Mouse (Mus musculus): Measurements from ENCODE around the gene Dnah12. TPM values are rescaled to one million over a fixed set of nuclear protein-coding genes. Genes with fewer than 3 reads are reported as not detected.

Dnah12 gene
- polyA plus RNA-seq, 1 experiment: not detected

- no peak overlapping the region for H3K4me3 ChIP-seq
- H3K79me2 ChIP-seq (ENCODE audit: control insufficient read depth, insufficient read depth): no peaks in the 10 kb centered on the region
- no peak overlapping the region for H3K4me2 ChIP-seq (ENCODE audit: low read depth)
- TF ChIP-seq SRF (IDR thresholded peaks at IDR 0.05; ENCODE audit: control insufficient read depth, insufficient read length, low read depth) (no peak), REST (IDR thresholded peaks at IDR 0.05; ENCODE audit: insufficient read depth, insufficient read length) (no peak), MYOG (IDR thresholded peaks at IDR 0.05; ENCODE audit: control insufficient read depth in 1 of 3, insufficient read depth in 1 of 3, insufficient read length in 2 of 3, low read depth in 2 of 3) (no peak)
- H3ac ChIP-seq (ENCODE audit: control insufficient read depth, insufficient read length): no peak overlapping the region
- no peaks in the 10 kb centered on the region for H3K27me3 ChIP-seq (ENCODE audit: control insufficient read depth, insufficient read depth, insufficient read length)
- no peaks in the 10 kb centered on the region for H3K36me3 ChIP-seq (ENCODE audit: control insufficient read depth, insufficient read depth)
These were observed 218.8 kb downstream of the Dnah12 start for GRCm38 (mm10) chr14:26911826-26912225.

- peaks cover 2% of the 10 kb centered on the region for H3K36me3 ChIP-seq (ENCODE audit: control insufficient read depth, insufficient read depth)
- H3ac ChIP-seq (ENCODE audit: control insufficient read depth, insufficient read length): no peak overlapping the region
- H3K4me2 ChIP-seq (ENCODE audit: low read depth): no peak overlapping the region
- no peaks in the 10 kb centered on the region for H3K79me2 ChIP-seq (ENCODE audit: control insufficient read depth, insufficient read depth)
- no peaks in the 10 kb centered on the region for H3K27me3 ChIP-seq (ENCODE audit: control insufficient read depth, insufficient read depth, insufficient read length)
- TF ChIP-seq USF1 (IDR thresholded peaks at IDR 0.05; ENCODE audit: low read depth) (no peak), E2F4 (IDR thresholded peaks at IDR 0.05; ENCODE audit: insufficient read depth) (no peak)
- no peak overlapping the region for H3K4me3 ChIP-seq
These were observed 220.7 kb downstream of the Dnah12 start for GRCm38 (mm10) chr14:26913681-26914268.

GRCm38 (mm10) chr14:26919310-26919709 lies 226.2 kb downstream of the Dnah12 start:
- Histone ChIP-seq H3K27me3 (ENCODE audit: control insufficient read depth, insufficient read depth, insufficient read length) (no peaks in the 10 kb centered on the region), H3K36me3 (ENCODE audit: control insufficient read depth, insufficient read depth) (peaks cover 18% of the 10 kb centered on the region), H3K4me2 (ENCODE audit: low read depth) (no peak overlapping the region), H3K79me2 (ENCODE audit: control insufficient read depth, insufficient read depth) (no peaks in the 10 kb centered on the region), H3ac (ENCODE audit: control insufficient read depth, insufficient read length) (no peak overlapping the region), H3K4me3 (no peak overlapping the region)
- TF ChIP-seq CEBPB (IDR thresholded peaks at IDR 0.05; ENCODE audit: insufficient read depth, poor library complexity, severe bottlenecking): no peak

GRCm38 (mm10) chr14:26923702-26924421 lies 230.8 kb downstream of the Dnah12 start:
- TF ChIP-seq MAX (IDR thresholded peaks at IDR 0.05; ENCODE audit: low read depth) (no peak), USF1 (IDR thresholded peaks at IDR 0.05; ENCODE audit: low read depth) (no peak), POLR2A (IDR thresholded peaks at IDR 0.05; ENCODE audit: insufficient read length, low read depth) (no peak), SRF (IDR thresholded peaks at IDR 0.05; ENCODE audit: control insufficient read depth, insufficient read length, low read depth) (no peak), CEBPB (IDR thresholded peaks at IDR 0.05; ENCODE audit: insufficient read depth, poor library complexity, severe bottlenecking) (no peak), MYOG (IDR thresholded peaks at IDR 0.05; ENCODE audit: control insufficient read depth in 1 of 3, insufficient read depth in 1 of 3, insufficient read length in 2 of 3, low read depth in 2 of 3) (no peak), TCF3 (IDR thresholded peaks at IDR 0.05; ENCODE audit: insufficient read length, low read depth) (no peak), REST (IDR thresholded peaks at IDR 0.05; ENCODE audit: insufficient read depth, insufficient read length) (no peak), E2F4 (IDR thresholded peaks at IDR 0.05; ENCODE audit: insufficient read depth) (no peak), TCF12 (IDR thresholded peaks at IDR 0.05; ENCODE audit: insufficient read depth, poor library complexity, severe bottlenecking) (no peak), POLR2AphosphoS2 (IDR thresholded peaks at IDR 0.05; ENCODE audit: insufficient read length, low read depth) (no peak), MYOD1 (IDR thresholded peaks at IDR 0.05; ENCODE audit: control insufficient read depth in 1 of 3, insufficient read length in 2 of 3, low read depth in 2 of 3) (no peak)
- Histone ChIP-seq H3K79me2 (ENCODE audit: control insufficient read depth, insufficient read depth) (no peaks in the 10 kb centered on the region), H3K36me3 (ENCODE audit: control insufficient read depth, insufficient read depth) (peaks cover 33% of the 10 kb centered on the region), H3K27me3 (ENCODE audit: control insufficient read depth, insufficient read depth, insufficient read length) (no peaks in the 10 kb centered on the region), H3ac (ENCODE audit: control insufficient read depth, insufficient read length) (no peak overlapping the region), H3K4me3 (no peak overlapping the region), H3K4me2 (ENCODE audit: low read depth) (no peak overlapping the region)

- Histone ChIP-seq H3K36me3 (ENCODE audit: control insufficient read depth, insufficient read depth) (peaks cover 4% of the 10 kb centered on the region), H3K4me3 (no peak overlapping the region), H3K27me3 (ENCODE audit: control insufficient read depth, insufficient read depth, insufficient read length) (no peaks in the 10 kb centered on the region), H3K79me2 (ENCODE audit: control insufficient read depth, insufficient read depth) (no peaks in the 10 kb centered on the region), H3ac (ENCODE audit: control insufficient read depth, insufficient read length) (no peak overlapping the region), H3K4me2 (ENCODE audit: low read depth) (no peak overlapping the region)
- TF ChIP-seq POLR2A (IDR thresholded peaks at IDR 0.05; ENCODE audit: insufficient read length, low read depth) (no peak), CEBPB (IDR thresholded peaks at IDR 0.05; ENCODE audit: insufficient read depth, poor library complexity, severe bottlenecking) (no peak), SRF (IDR thresholded peaks at IDR 0.05; ENCODE audit: control insufficient read depth, insufficient read length, low read depth) (no peak), POLR2AphosphoS2 (IDR thresholded peaks at IDR 0.05; ENCODE audit: insufficient read length, low read depth) (no peak), USF1 (IDR thresholded peaks at IDR 0.05; ENCODE audit: low read depth) (no peak), MYOD1 (IDR thresholded peaks at IDR 0.05; ENCODE audit: control insufficient read depth in 1 of 3, insufficient read length in 2 of 3, low read depth in 2 of 3) (no peak), MYOG (IDR thresholded peaks at IDR 0.05; ENCODE audit: control insufficient read depth in 1 of 3, insufficient read depth in 1 of 3, insufficient read length in 2 of 3, low read depth in 2 of 3) (no peak), E2F4 (IDR thresholded peaks at IDR 0.05; ENCODE audit: insufficient read depth) (no peak)
These were observed 241.8 kb downstream of the Dnah12 start for GRCm38 (mm10) chr14:26934891-26935290.

Data from myocyte (in vitro differentiated cells).